Mouse (Mus musculus) left cerebral cortex, adult 9 months (tissue): ENCODE measurements around the gene Ints14.

Source experiments
- DNase-seq, 2 experiments: peaks; one replicate each; pipeline ENCODE4 v3.0.0; 2022; ENCODE audit warnings: low spot score in 2 of 2

Gene Ints14

GRCm38 (mm10) chr9:64960117-64960977 lies at the start of gene Ints14:
Gene Ints14, plus strand, starts transcription at chr9:64960905.
- DNase-seq = peak; percentile 81 to 97

- no peak for DNase-seq
Measured at GRCm38 (mm10) chr9:64913406-64913805, 47.3 kb upstream of the Ints14 start.

GRCm38 (mm10) chr9:64913973-64914372 lies 46.7 kb upstream of the Ints14 start:
- no peak for DNase-seq

GRCm38 (mm10) chr9:64914629-64915028 lies 46.1 kb upstream of the Ints14 start:
- no peak for DNase-seq

GRCm38 (mm10) chr9:64918560-64918959 lies 42.1 kb upstream of the Ints14 start:
- no peak for DNase-seq

- DNase-seq = peak in 1 of 2 experiments; percentile 24
Measured at GRCm38 (mm10) chr9:64925771-64926170, 34.9 kb upstream of the Ints14 start.

- peak; percentile 78 to 89 for DNase-seq
Measured at GRCm38 (mm10) chr9:64926201-64926991, 34.3 kb upstream of the Ints14 start.

GRCm38 (mm10) chr9:64930256-64930655 lies 30.4 kb upstream of the Ints14 start:
- no peak for DNase-seq

- no peak for DNase-seq
Measured at GRCm38 (mm10) chr9:64931751-64932610, 28.7 kb upstream of the Ints14 start.

- no peak for DNase-seq
Measured at GRCm38 (mm10) chr9:64934015-64934754, 26.5 kb upstream of the Ints14 start.

- peak in 1 of 2 experiments; percentile 70 for DNase-seq
Measured at GRCm38 (mm10) chr9:64936508-64936907, 24.2 kb upstream of the Ints14 start.

- DNase-seq = no peak
Measured at GRCm38 (mm10) chr9:64937491-64937890, 23.2 kb upstream of the Ints14 start.

- no peak for DNase-seq
Measured at GRCm38 (mm10) chr9:64938535-64938934, 22.2 kb upstream of the Ints14 start.

GRCm38 (mm10) chr9:64939281-64939680 lies 21.4 kb upstream of the Ints14 start:
- no peak for DNase-seq

GRCm38 (mm10) chr9:64939790-64940189 lies 20.9 kb upstream of the Ints14 start:
- no peak for DNase-seq

GRCm38 (mm10) chr9:64940731-64941346 lies 19.9 kb upstream of the Ints14 start:
- DNase-seq = no peak

- no peak for DNase-seq
Measured at GRCm38 (mm10) chr9:64941650-64942049, 19.1 kb upstream of the Ints14 start.

GRCm38 (mm10) chr9:64943997-64944396 lies 16.7 kb upstream of the Ints14 start:
- DNase-seq = no peak

GRCm38 (mm10) chr9:64947483-64948095 lies 13.1 kb upstream of the Ints14 start:
- no peak for DNase-seq

GRCm38 (mm10) chr9:64951161-64951657 lies 9.5 kb upstream of the Ints14 start, which contains the start of gene Slc24a1:
Gene Slc24a1, minus strand, starts transcription at chr9:64951607.
- no peak for DNase-seq
